In the genomic region with DNA sequence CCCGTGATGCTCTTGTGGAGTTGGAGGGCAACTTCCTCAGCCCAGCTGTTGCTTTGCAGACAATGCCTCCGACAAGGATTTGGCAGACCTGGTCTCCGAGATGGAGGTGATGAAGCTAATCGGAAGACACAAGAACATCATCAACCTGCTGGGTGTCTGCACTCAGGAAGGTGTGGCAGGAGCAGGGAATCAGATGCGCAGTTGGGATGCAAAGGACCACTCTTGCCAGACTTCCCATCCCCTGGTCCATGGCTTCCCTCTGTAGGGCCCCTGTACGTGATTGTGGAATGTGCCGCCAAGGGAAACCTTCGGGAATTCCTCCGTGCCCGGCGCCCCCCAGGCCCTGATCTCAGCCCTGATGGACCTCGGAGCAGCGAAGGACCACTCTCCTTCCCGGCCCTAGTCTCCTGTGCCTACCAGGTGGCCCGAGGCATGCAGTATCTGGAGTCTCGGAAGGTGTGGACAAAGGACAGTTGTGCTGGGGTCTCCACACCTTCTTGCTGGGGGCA, we compare ENCODE assay signal across 46 mouse cellular contexts. TPM values are rescaled to one million over a fixed set of nuclear protein-coding genes. Genes with fewer than 3 reads are reported as not detected.
"Had no signal": no experiment of that assay in that cellular context is flagged by ENCODE, and none has a peak within 500 bp of the region (broad histone marks: within the 10 kb centered on the region; RNA-seq: fewer than 3 reads in every experiment).

No protein-coding gene starts in this region.

- H3K9ac ChIP-seq: limb, embryonic 12.5 days; limb, embryonic 13.5 days; limb, embryonic 15.5 days; liver, embryonic 12.5 days; liver, embryonic 13.5 days; liver, embryonic 14.5 days; liver, embryonic 15.5 days; liver, postnatal 0 days; lung, embryonic 14.5 days; lung, embryonic 15.5 days; midbrain, embryonic 12.5 days; midbrain, embryonic 13.5 days; midbrain, embryonic 15.5 days had no signal

- H3K9me3 ChIP-seq: limb, embryonic 10.5 days; limb, embryonic 12.5 days; limb, embryonic 15.5 days; liver, embryonic 12.5 days; liver, embryonic 13.5 days; liver, embryonic 15.5 days; lung, embryonic 15.5 days; midbrain, embryonic 10.5 days; midbrain, embryonic 12.5 days; midbrain, embryonic 13.5 days; midbrain, embryonic 15.5 days had no signal

- H3K27me3 ChIP-seq: limb, embryonic 12.5 days; limb, embryonic 13.5 days; limb, embryonic 15.5 days; liver, embryonic 12.5 days; liver, embryonic 13.5 days; liver, embryonic 15.5 days; lung, embryonic 15.5 days; midbrain, embryonic 12.5 days; midbrain, embryonic 13.5 days; midbrain, embryonic 15.5 days had no signal

- H3K36me3 ChIP-seq: limb, embryonic 10.5 days; limb, embryonic 15.5 days; liver, embryonic 12.5 days; liver, embryonic 13.5 days; midbrain, embryonic 10.5 days; midbrain, embryonic 12.5 days; midbrain, embryonic 13.5 days; midbrain, embryonic 15.5 days had no signal

- H3K27ac ChIP-seq: limb, embryonic 10.5 days; limb, embryonic 12.5 days; limb, embryonic 13.5 days; limb, embryonic 15.5 days; liver, embryonic 12.5 days; liver, embryonic 13.5 days; liver, embryonic 14.5 days; liver, embryonic 15.5 days; lung, embryonic 15.5 days; macrophage; midbrain, embryonic 10.5 days; midbrain, embryonic 12.5 days; midbrain, embryonic 13.5 days; midbrain, embryonic 15.5 days had no signal

- DNase-seq: left cerebral cortex, postnatal 4 days; liver; liver, embryonic 13.5 days; liver, postnatal 0 days; lung, adult 18-20 months; lung, adult 2 months; lung, embryonic 14.5 days; lung, postnatal 10 days; lung, postnatal 14 days; lung, postnatal 36 days; lung, postnatal 4 days; midbrain, embryonic 14.5 days had no signal

- ATAC-seq: liver, embryonic 12.5 days; liver, postnatal 0 days; lung, postnatal 0 days; midbrain, embryonic 13.5 days; midbrain, embryonic 15.5 days; midbrain, embryonic 16.5 days had no signal

- H3K4me3 ChIP-seq: limb, embryonic 10.5 days; limb, embryonic 12.5 days; limb, embryonic 13.5 days; limb, embryonic 15.5 days; liver, embryonic 12.5 days; liver, embryonic 13.5 days; liver, embryonic 15.5 days; lung, embryonic 15.5 days; megakaryocyte, embryonic 14.5 days; midbrain, embryonic 10.5 days; midbrain, embryonic 12.5 days; midbrain, embryonic 13.5 days; midbrain, embryonic 15.5 days; myocyte had no signal

- H3K4me2 ChIP-seq: limb, embryonic 12.5 days; limb, embryonic 13.5 days; limb, embryonic 15.5 days; liver, embryonic 11.5 days; liver, embryonic 12.5 days; liver, embryonic 13.5 days; liver, embryonic 15.5 days; lung, embryonic 14.5 days; lung, embryonic 15.5 days; midbrain, embryonic 11.5 days; midbrain, embryonic 12.5 days; midbrain, embryonic 13.5 days; midbrain, embryonic 15.5 days had no signal

- H3K4me1 ChIP-seq: liver, embryonic 12.5 days; liver, embryonic 13.5 days; liver, embryonic 15.5 days; lung, embryonic 15.5 days had no signal

RNA-seq across cellular contexts. Expression of a gene that starts 13.4 kb away (rescaled TPM):
- total RNA-seq: megakaryocyte progenitor cell, adult 5-6 weeks; megakaryocyte, adult 5-6 weeks; megakaryocyte-erythroid progenitor cell, adult 5-6 weeks; monocyte, adult 5-6 weeks had no signal
- polyA plus RNA-seq: macrophage had no signal

RNA-seq across cellular contexts. Expression of a gene that starts 32.5 kb away (rescaled TPM):
- total RNA-seq: left cerebral cortex, postnatal 10 days; left cerebral cortex, postnatal 14 days; left cerebral cortex, postnatal 25 days; left cerebral cortex, postnatal 36 days; left cerebral cortex, postnatal 4 days; liver, adult 2 months; megakaryocyte progenitor cell, adult 5-6 weeks; megakaryocyte, adult 5-6 weeks; megakaryocyte-erythroid progenitor cell, adult 5-6 weeks; midbrain, postnatal 0 days; monocyte, adult 5-6 weeks had no signal
- polyA plus RNA-seq: limb, embryonic 10.5 days; limb, embryonic 11.5 days; limb, embryonic 12.5 days; limb, embryonic 13.5 days; limb, embryonic 14.5 days; limb, embryonic 15.5 days; liver, adult 2 months; liver, embryonic 11.5 days; liver, embryonic 12.5 days; liver, embryonic 13.5 days; liver, embryonic 14.5 days; liver, embryonic 15.5 days; liver, embryonic 16.5 days; liver, postnatal 0 days; lung, adult 2 months; lung, embryonic 14.5 days; lung, embryonic 15.5 days; lung, embryonic 16.5 days; lung, postnatal 0 days; macrophage; midbrain, embryonic 10.5 days; midbrain, embryonic 11.5 days; midbrain, embryonic 12.5 days; midbrain, embryonic 13.5 days; midbrain, embryonic 14.5 days; midbrain, embryonic 15.5 days; midbrain, embryonic 16.5 days; midbrain, postnatal 0 days; myocyte; neural tube, embryonic 11.5 days had no signal
